Mouse (Mus musculus) embryonic facial prominence, embryonic 14.5 days (tissue): Measurements from ENCODE around the gene Cfap97. TPM values are rescaled to one million over a fixed set of nuclear protein-coding genes. Genes with fewer than 3 reads are reported as not detected.
"Not testable (repeated sequence)": the region's sequence is repeated elsewhere in the genome, so short reads cannot be mapped to it uniquely, and the experiment has no call there.

Source experiments
- ATAC-seq: fragments of 200-750 bp; cut with Nextera tagmentation; 2 replicates; pipeline ENCODE4 v1.8.0; 2017; ENCODE audit warnings: low read depth, moderate number of reproducible peaks, moderate TSS enrichment
- DNase-seq: peaks from one replicate; pipeline ENCODE4 v3.0.0-alpha.2; 2015; ENCODE audit warnings: low spot score
- H3K27ac ChIP-seq: fragments of 300-500 bp; sonication (generic); replicated peaks from 2 replicates; pipeline ENCODE4 v1.5.1; 2014; ENCODE audit warnings: low read depth, mild to moderate bottlenecking, low read length, moderate library complexity
- H3K27me3 ChIP-seq: fragments of 300-500 bp; sonication (generic); replicated peaks from 2 replicates; pipeline ENCODE4 v1.6.1; 2014; ENCODE audit warnings: low read length; ENCODE audit not compliant: control insufficient read depth, insufficient read depth
- H3K36me3 ChIP-seq: fragments of 300-500 bp; sonication (generic); 2 replicates; pipeline ENCODE4 v1.6.1; 2014; ENCODE audit warnings: low read length, mixed read lengths; ENCODE audit not compliant: control insufficient read depth, insufficient read depth
- H3K4me1 ChIP-seq: fragments of 300-500 bp; sonication (generic); 2 replicates; pipeline ENCODE4 v1.6.1; 2014; ENCODE audit warnings: antibody characterized with exemption, low read length; ENCODE audit not compliant: control insufficient read depth, insufficient read depth
- H3K4me2 ChIP-seq: fragments of 300-500 bp; sonication (generic); 2 replicates; pipeline ENCODE4 v1.6.1; 2014; ENCODE audit warnings: low read depth, mild to moderate bottlenecking, low read length, moderate library complexity, mixed read lengths
- H3K4me3 ChIP-seq: fragments of 300-500 bp; sonication (generic); 2 replicates; pipeline ENCODE4 v1.5.1; 2014; ENCODE audit warnings: low read depth, mild to moderate bottlenecking, low read length
- H3K9ac ChIP-seq: fragments of 300-500 bp; sonication (generic); 2 replicates; pipeline ENCODE4 v1.6.1; 2014; ENCODE audit warnings: low read depth, mild to moderate bottlenecking, low read length, moderate library complexity, mixed read lengths
- H3K9me3 ChIP-seq: fragments of 300-500 bp; sonication (generic); 2 replicates; pipeline ENCODE4 v1.6.1; 2016; ENCODE audit warnings: low read length; ENCODE audit not compliant: control insufficient read depth
- WGBS: fragments of 180-500 bp; shearing (Covaris S2); extraction: QIAGEN DNeasy Blood & Tissue Kit; methylation state at CpG from one replicate; pipeline ENCODE4 v1.1.7; 2014; 5-methylcytosine and 5-hydroxymethylcytosine counted together
- polyA plus RNA-seq: library from polyadenylated mRNA; unstranded; fragments of >200 nt; fragmentation: Nextera tagmentation; extraction: Ambion mirVana; gene quantifications from 2 replicates; pipeline ENCODE4 v1.2.1, GENCODE M21; 2014

Cfap97 gene
- polyA plus RNA-seq: 22.9 and 26.0 TPM in 2 replicates

DNA sequence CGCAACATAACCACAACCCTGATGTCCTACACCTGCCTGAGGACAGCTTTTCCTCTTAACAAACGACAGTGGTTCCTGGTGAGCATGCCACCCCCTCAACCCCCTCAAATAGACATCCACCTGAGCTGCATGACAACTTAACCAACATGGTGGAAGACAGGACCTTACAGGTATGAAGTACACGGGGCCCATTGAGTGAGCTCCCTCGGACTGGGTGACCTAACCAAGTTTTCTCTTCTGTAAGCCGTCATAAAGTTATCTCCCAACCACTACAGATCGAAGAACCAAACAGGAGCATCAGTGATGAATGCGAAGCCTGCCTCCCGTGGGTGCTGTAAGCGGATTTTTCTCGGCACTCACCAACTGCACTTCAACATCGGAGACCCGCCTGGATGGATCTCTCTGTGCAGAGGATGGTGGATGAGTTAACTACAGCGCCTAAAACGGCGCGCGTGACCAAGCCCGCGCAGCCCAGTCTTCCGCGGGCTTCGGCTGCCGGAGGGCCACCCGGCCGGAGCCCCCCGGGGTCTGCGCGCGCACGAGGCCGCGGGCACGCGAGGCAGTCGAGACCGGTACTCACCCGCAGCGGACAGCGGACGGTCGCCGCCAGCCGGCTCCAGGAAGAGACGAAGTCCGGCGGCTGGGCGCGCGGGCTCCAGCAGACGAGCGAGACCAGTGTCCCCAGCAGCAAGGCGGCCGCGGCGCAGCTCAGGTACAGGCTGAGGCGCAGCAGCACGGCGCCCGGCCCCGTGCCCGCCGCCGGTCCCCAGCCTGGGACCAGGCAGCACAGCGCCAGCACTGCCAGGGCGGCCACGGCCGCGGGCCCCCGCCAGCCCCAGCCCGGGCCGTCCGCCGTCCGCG lies at the start of gene Cfap97:
Cfap97 (plus strand) TSS at position 570 of the 861 bp plus-strand sequence.
- Histone ChIP-seq H3K4me3 (peak within 1 kb of the TSS; percentile 79), H3K27ac (no peak within 1 kb of the TSS), H3K4me1 (peaks cover 12% of the 10 kb centered on the region), H3K4me2 (peak within 1 kb of the TSS; percentile 84), H3K27me3 (no peaks in the 10 kb centered on the region), H3K36me3 (no peaks in the 10 kb centered on the region), H3K9ac (peak within 1 kb of the TSS; percentile 80), H3K9me3 (no peaks in the 10 kb centered on the region)
- ATAC-seq: peak; percentile 75
- WGBS: 5% methylated on average over 25 of the region's 75 CpGs
- DNase-seq: peak; percentile 41

GRCm38 (mm10) chr8:46103434-46103833 lies 48.1 kb upstream of the Cfap97 start:
- no peak for ATAC-seq
- 95% methylated on average over 11 of the region's 11 CpGs for WGBS

GRCm38 (mm10) chr8:46107690-46108089 lies 43.9 kb upstream of the Cfap97 start:
- ATAC-seq (no peak), DNase-seq (no peak)
- Histone ChIP-seq H3K9ac (no peak overlapping the region), H3K27me3 (no peaks in the 10 kb centered on the region), H3K36me3 (peaks cover 12% of the 10 kb centered on the region), H3K4me3 (no peak overlapping the region), H3K27ac (no peak overlapping the region), H3K4me2 (no peak overlapping the region), H3K4me1 (no peaks in the 10 kb centered on the region), H3K9me3 (no peaks in the 10 kb centered on the region)

More at GRCm38 (mm10) chr8:46103434-46103833, 48.1 kb upstream of the Cfap97 start:
- no peak for DNase-seq
- Histone ChIP-seq H3K4me3 (no peak overlapping the region), H3K36me3 (peaks cover 30% of the 10 kb centered on the region), H3K9me3 (peaks cover 10% of the 10 kb centered on the region), H3K27ac (no peak overlapping the region), H3K4me2 (no peak overlapping the region), H3K27me3 (no peaks in the 10 kb centered on the region), H3K9ac (no peak overlapping the region), H3K4me1 (no peaks in the 10 kb centered on the region)

GRCm38 (mm10) chr8:46113421-46114170 lies 38.0 kb upstream of the Cfap97 start:
- not testable (repeated sequence) for H3K27ac ChIP-seq, DNase-seq, H3K4me1 ChIP-seq, H3K27me3 ChIP-seq, H3K36me3 ChIP-seq, ATAC-seq, H3K9me3 ChIP-seq, H3K9ac ChIP-seq, H3K4me3 ChIP-seq, H3K4me2 ChIP-seq

- Histone ChIP-seq H3K9ac (no peak overlapping the region), H3K27me3 (no peaks in the 10 kb centered on the region), H3K4me2 (no peak overlapping the region), H3K27ac (no peak overlapping the region), H3K36me3 (peaks cover 6% of the 10 kb centered on the region), H3K4me1 (no peaks in the 10 kb centered on the region), H3K4me3 (no peak overlapping the region), H3K9me3 (no peaks in the 10 kb centered on the region)
- no peak for ATAC-seq
- no peak for DNase-seq
- 84% methylated on average over 3 of the region's 3 CpGs for WGBS
Measured at GRCm38 (mm10) chr8:46117172-46117571, 34.4 kb upstream of the Cfap97 start.

- H3K27ac ChIP-seq: no peak overlapping the region
- no peaks in the 10 kb centered on the region for H3K27me3 ChIP-seq
- WGBS: 89% methylated on average over 3 of the region's 3 CpGs
- H3K4me2 ChIP-seq: no peak overlapping the region
- H3K9me3 ChIP-seq: no peaks in the 10 kb centered on the region
- H3K4me3 ChIP-seq: no peak overlapping the region
- H3K9ac ChIP-seq: no peak overlapping the region
- ATAC-seq (no peak), DNase-seq (no peak)
- peaks cover 6% of the 10 kb centered on the region for H3K36me3 ChIP-seq
- no peaks in the 10 kb centered on the region for H3K4me1 ChIP-seq
Measured at GRCm38 (mm10) chr8:46119176-46119575, 32.4 kb upstream of the Cfap97 start.

DNA sequence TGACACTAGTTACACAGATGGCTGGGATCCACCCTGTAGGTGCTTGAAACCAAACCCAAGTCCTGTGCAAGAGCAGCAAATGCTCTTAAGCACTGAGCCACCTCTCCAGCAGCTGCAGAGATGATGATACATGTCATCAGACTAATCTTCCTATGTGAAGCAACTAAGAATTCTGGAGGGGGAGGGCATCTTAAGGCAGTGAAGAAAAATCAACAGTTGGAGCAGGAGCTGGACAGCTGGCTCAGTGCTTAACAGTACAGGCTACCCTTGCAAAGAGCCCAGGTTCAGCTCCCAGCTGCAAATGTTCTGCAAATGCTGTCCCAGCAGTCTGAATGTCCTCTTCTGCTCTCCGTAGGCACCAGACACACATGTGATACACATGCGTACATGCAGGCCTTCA lies 29.1 kb upstream of the Cfap97 start:
- Histone ChIP-seq H3K27ac (no peak overlapping the region), H3K27me3 (no peaks in the 10 kb centered on the region), H3K4me2 (no peak overlapping the region), H3K9me3 (no peaks in the 10 kb centered on the region), H3K36me3 (no peaks in the 10 kb centered on the region), H3K9ac (no peak overlapping the region), H3K4me3 (no peak overlapping the region), H3K4me1 (no peaks in the 10 kb centered on the region)
- DNase-seq: peak; percentile 53
- ATAC-seq: peak; percentile 30; the same call in 1 of the 2 replicates
- 78% methylated on average over 2 of the region's 2 CpGs for WGBS

DNA sequence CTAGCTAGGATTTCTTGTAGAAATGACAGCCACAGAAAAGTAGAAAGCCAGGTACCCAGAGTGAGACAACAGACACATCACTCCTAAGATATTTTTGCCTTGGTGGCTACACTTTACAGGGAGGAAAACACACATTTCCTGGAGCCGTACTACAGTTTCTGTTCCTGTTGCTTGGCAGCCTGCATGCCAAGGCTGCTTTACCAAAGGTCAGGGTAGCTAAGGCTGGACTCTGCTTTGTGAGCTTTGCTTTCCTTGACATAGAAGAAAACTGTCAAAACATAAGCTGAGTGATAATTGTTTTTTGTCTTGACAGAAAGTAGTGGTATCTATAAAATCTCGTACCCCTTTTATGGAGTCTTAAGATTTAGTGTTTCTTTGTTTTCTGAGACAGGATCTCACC lies 21.1 kb upstream of the Cfap97 start:
- Histone ChIP-seq H3K36me3 (no peaks in the 10 kb centered on the region), H3K9me3 (0 out of 2 replicates have a peak, but pooled peaks cover 4% of the 10 kb centered on the region), H3K4me2 (no peak overlapping the region), H3K4me3 (no peak overlapping the region), H3K27ac (no peak overlapping the region), H3K9ac (no peak overlapping the region), H3K27me3 (no peaks in the 10 kb centered on the region), H3K4me1 (no peaks in the 10 kb centered on the region)
- ATAC-seq: no peak
- no peak for DNase-seq
- 82% methylated on average over 2 of the region's 2 CpGs for WGBS
